Mouse (Mus musculus) frontal cortex, postnatal 14 days (tissue): ENCODE measurements at regions not wholly inside any gene's neighbourhood (a gene's known extent, or its start where the extent isn't known, plus 50 kb on each side); places are given as distances from the start of the nearest gene placed in this dataset.

Source experiments
- DNase-seq, 2 experiments: peaks; one replicate each; pipeline ENCODE4 v3.0.0; 2022; ENCODE audit warnings: low spot score in 2 of 2

DNA sequence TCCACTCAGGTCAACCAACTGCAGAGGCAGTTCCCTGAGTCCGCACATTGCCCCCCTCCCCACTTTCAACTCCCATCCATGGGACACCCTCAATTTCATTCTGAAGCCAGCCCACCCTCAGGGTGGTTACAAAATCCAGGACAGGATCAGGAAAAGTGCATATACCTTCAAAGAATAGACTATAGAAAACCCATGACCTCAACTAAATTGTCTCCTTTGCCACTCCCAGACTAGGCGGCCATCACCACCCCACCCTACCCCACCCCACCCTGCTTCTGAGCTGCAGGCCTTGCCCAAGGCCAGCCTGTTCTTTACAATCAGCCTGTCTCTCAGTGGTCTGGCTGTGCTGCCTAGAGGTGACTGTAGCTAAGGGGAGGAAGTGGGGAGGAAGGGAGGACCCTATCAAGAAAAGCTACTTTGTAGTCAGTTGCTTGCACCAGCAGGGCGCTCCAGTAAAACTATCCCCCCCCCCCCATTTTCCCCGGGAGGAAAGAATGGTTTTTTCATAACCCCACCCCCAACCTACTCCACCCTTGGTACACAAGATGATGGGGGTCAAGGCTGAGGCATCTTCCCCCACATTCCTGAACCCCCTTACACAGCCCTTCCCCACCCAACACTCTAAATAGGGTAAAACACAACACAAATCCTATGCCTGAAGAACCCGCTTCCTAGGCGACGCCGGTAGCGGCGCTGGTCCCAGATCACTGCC lies 490.9 kb downstream of the Prss52 start:
- DNase-seq, result no peak

DNA sequence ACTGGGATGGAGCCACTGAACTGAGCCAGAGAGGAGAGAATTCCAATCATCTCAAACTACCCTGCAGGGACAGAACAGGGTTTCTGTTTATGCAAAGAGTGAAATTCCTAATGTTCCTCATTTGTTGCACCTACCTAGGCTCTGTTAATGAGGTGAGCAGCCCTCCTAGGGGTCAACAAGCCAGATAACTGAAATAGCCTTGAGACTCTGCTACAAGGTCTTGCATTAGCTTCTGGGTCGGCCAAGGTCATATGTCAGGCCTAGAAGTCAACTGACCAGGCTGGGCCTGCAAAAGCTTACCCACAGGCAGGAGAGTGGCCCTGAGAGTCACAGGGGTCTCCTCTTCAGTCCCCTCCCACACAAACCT lies 491.4 kb downstream of the Prss52 start:
- peak; percentile 35 to 45 for DNase-seq

DNA sequence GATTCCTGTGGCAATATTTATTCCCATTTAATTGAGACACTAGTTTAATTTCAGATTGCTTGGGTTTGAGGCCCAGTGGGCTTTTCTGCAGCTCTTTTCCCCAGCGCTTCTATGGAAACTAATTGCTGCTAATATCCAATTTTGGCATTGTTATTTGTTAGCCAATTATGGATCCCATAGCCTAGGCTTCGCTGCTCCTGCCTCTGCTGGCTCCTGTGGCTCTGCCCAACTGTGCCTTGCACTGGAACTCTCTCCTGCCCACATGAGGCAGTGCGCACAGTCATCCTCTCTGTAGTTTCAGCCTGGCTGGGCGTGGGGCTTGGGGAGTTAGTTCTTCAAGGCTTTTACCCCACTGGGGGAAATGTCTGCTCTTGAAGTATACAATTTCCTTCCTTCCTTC lies 491.8 kb downstream of the Prss52 start:
- DNase-seq, result no peak

DNA sequence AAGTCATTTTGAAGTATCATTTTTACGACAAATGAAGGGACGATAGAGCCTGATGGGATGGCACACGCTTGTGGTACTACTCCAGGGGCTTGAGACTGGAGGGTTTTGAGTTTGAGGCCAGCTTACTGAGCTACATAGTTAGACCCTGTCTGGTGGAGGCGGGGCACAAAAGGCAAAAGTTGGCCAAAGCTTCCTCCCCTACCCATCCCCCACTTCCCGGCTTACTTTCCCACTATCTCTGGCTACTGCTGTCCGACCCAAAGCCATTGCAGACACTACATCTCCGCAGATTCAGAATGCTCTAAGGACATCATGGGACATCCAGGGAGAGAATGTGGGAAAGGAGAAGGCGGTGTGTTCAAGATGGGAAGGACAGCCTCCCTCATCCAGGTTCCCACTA lies 493.1 kb downstream of the Prss52 start:
- no peak for DNase-seq
